Mouse (Mus musculus) forebrain, postnatal 0 days (tissue): ENCODE measurements around the gene Ddx19b. TPM values are rescaled to one million over a fixed set of nuclear protein-coding genes. Genes with fewer than 3 reads are reported as not detected.
"Not testable (repeated sequence)": the region's sequence is repeated elsewhere in the genome, so short reads cannot be mapped to it uniquely, and the experiment has no call there.

Experiments used
- ATAC-seq: fragments of 200-750 bp; cut with Nextera tagmentation; 2 replicates; pipeline ENCODE4 v1.8.0; 2017; ENCODE audit warnings: mild to moderate bottlenecking, moderate library complexity
- DNase-seq: peaks from one replicate; pipeline ENCODE4 v3.0.0-alpha.2; 2015
- H3K27ac ChIP-seq: fragments of 300-500 bp; sonication (generic); 2 replicates; pipeline ENCODE4 v1.5.1; 2014; ENCODE audit warnings: low read depth, mild to moderate bottlenecking, antibody characterized with exemption, low read length, moderate library complexity, mixed read lengths
- H3K27me3 ChIP-seq: fragments of 300-500 bp; sonication (generic); 2 replicates; pipeline ENCODE4 v1.6.1; 2014; ENCODE audit warnings: mild to moderate bottlenecking, low read length, mixed read lengths; ENCODE audit not compliant: insufficient read depth
- H3K36me3 ChIP-seq: fragments of 300-500 bp; sonication (generic); 2 replicates; pipeline ENCODE4 v1.6.1; 2014; ENCODE audit warnings: mild to moderate bottlenecking, moderate library complexity; ENCODE audit not compliant: insufficient read depth
- H3K4me1 ChIP-seq: fragments of 300-500 bp; sonication (generic); 2 replicates; pipeline ENCODE4 v1.6.1; 2014; ENCODE audit warnings: antibody characterized with exemption; ENCODE audit not compliant: insufficient read depth
- H3K4me2 ChIP-seq: fragments of 300-500 bp; sonication (generic); 2 replicates; pipeline ENCODE4 v1.6.1; 2014; ENCODE audit warnings: low read depth, mild to moderate bottlenecking, moderate library complexity
- H3K4me3 ChIP-seq: fragments of 300-500 bp; sonication (generic); 2 replicates; pipeline ENCODE4 v1.5.1; 2014; ENCODE audit warnings: low read depth, low read length, mixed read lengths
- H3K9ac ChIP-seq: fragments of 300-500 bp; sonication (generic); 2 replicates; pipeline ENCODE4 v1.6.1; 2014; ENCODE audit warnings: mild to moderate bottlenecking
- H3K9me3 ChIP-seq: fragments of 300-500 bp; sonication (generic); 2 replicates; pipeline ENCODE4 v1.6.1; 2016; ENCODE audit warnings: low read length
- CTCF ChIP-seq: sonication (generic); IDR thresholded peaks from 2 replicates; pipeline ENCODE4 v1.5.1; 2016; ENCODE audit warnings: antibody characterized with exemption, control low read depth, low read depth
- WGBS: fragments of 180-500 bp; shearing (Covaris S2); extraction: QIAGEN DNeasy Blood & Tissue Kit; methylation state at CpG from one replicate; pipeline ENCODE4 v1.1.7; 2014; 5-methylcytosine and 5-hydroxymethylcytosine counted together
- polyA plus RNA-seq: library from polyadenylated mRNA; unstranded; fragments of >200 nt; fragmentation: Nextera tagmentation; extraction: Ambion mirVana; gene quantifications from 2 replicates; pipeline ENCODE4 v1.2.1, GENCODE M21; 2015
- total RNA-seq: library from RNA; depleted of rRNA; stranded (reverse); fragments of >200 nt; gene quantifications from 2 replicates; pipeline ENCODE4 v1.2.3, GENCODE M21; 2014

The Ddx19b gene
- total and polyA plus RNA-seq, 2 experiments from 2014 or later, result 5.5 to 16.8 TPM

GRCm38 (mm10) chr8:110997547-110998531 is 33.7 kb downstream of the Ddx19b start, which contains the start of gene Ddx19a:
Gene Ddx19a (minus strand): TSS chr8:110997800.
- TF ChIP-seq CTCF, result peak; percentile 55
- H3K27ac ChIP-seq, result peak within 1 kb of the TSS; percentile 64
- peak within 1 kb of the TSS; percentile 78 for H3K9ac ChIP-seq
- no peaks in the 10 kb centered on the region for H3K27me3 ChIP-seq
- H3K4me3 ChIP-seq, result peak within 1 kb of the TSS; percentile 94
- 4% methylated on average over 58 of the region's 58 CpGs for WGBS
- DNase-seq (peak; percentile 93), ATAC-seq (peak; percentile 99)
- H3K4me1 ChIP-seq, result 0 out of 2 replicates have a peak, but pooled peaks cover 5% of the 10 kb centered on the region
- H3K36me3 ChIP-seq, result peaks cover 6% of the 10 kb centered on the region; the same call in 1 of the 2 replicates
- H3K4me2 ChIP-seq, result peak within 1 kb of the TSS; percentile 62
- no peaks in the 10 kb centered on the region for H3K9me3 ChIP-seq

GRCm38 (mm10) chr8:110996641-110997430 is 34.7 kb downstream of the Ddx19b start:
- Histone ChIP-seq H3K9ac (peak overlapping the region; percentile 78), H3K9me3 (no peaks in the 10 kb centered on the region), H3K36me3 (peaks cover 13% of the 10 kb centered on the region), H3K27me3 (no peaks in the 10 kb centered on the region), H3K4me3 (peak overlapping the region; percentile 94), H3K4me1 (0 out of 2 replicates have a peak, but pooled peaks cover 5% of the 10 kb centered on the region), H3K4me2 (peak overlapping the region; percentile 62), H3K27ac (peak overlapping the region; percentile 64)
- 35% methylated on average over 16 of the region's 16 CpGs for WGBS
- ATAC-seq, result no peak
- DNase-seq, result no peak
- no peak for TF ChIP-seq CTCF

DNA sequence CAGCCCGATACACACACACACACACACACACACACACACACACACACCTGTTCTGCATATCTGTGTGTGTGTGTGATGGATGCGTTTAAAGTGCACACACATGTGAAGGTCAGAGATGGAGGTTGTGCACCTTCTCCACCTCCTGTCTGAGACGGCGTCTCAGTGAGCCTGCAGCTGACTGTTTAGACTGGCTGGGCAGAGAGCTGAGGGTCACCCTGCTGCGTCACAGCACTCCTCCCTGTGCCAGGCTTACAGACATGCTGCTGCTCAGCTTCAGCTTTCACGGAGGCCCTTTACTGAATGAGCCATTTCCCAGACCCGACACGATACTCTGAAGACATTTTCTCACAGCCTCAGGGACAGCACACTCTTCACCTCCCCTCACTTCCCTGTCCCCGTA is 41.5 kb downstream of the Ddx19b start:
- Histone ChIP-seq H3K4me2 (no peak overlapping the region), H3K9ac (no peak overlapping the region), H3K4me3 (no peak overlapping the region), H3K9me3 (no peaks in the 10 kb centered on the region), H3K27me3 (no peaks in the 10 kb centered on the region), H3K27ac (no peak overlapping the region), H3K36me3 (peaks cover 63% of the 10 kb centered on the region), H3K4me1 (no peaks in the 10 kb centered on the region)
- 88% methylated on average over 9 of the region's 9 CpGs for whole genome bisulfite sequencing
- no peak for DNase-seq
- no peak for TF ChIP-seq CTCF
- no peak for ATAC-seq

DNA sequence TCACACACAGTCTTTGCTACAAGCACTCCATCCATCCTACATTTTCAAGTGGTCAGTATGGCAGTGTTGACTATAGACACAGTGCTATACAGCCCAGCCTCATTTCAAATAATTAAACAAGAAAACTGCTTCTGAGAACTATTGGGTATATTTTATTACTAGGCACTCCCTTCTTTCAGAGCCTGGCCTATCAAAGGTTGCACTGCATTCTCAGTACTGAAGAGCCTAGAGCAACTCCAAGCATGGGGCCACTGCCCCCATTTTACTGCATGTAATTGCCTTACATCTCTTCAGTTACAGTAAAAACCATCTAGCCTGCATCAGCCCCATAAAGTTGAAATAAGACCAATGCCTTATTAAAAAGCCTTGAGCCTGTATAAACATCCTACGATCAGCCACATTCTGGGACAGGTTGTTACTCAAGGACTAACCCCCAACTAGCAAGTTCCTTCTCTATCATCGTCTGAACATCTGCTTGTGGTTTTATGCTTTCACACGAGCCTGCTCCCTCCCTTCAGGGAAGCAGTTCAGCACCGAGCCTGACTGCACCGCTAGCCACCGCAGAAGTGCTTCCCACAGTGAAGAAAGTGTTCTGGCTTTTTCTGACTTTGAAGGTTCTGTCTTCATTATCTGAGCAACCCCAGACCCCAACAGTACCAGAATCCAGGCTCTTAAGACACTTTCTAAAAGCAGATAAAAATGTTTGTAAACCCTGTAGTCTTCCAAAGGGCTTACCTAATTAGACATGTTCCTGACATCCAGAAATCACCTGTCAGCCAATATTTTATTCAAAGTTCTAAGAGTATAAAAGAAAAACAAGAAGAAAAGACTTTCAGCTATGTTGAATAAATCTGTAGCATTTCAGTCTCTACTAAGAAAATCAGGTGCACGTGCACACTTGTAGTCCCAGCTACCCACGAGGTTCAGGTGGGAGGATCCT is 43.5 kb downstream of the Ddx19b start:
- no peak for ATAC-seq
- no peak for TF ChIP-seq CTCF
- Histone ChIP-seq H3K4me2 (no peak overlapping the region), H3K9me3 (no peaks in the 10 kb centered on the region), H3K27ac (no peak overlapping the region), H3K4me1 (no peaks in the 10 kb centered on the region), H3K27me3 (no peaks in the 10 kb centered on the region), H3K4me3 (no peak overlapping the region), H3K9ac (no peak overlapping the region), H3K36me3 (peaks cover 77% of the 10 kb centered on the region)
- no peak for DNase-seq
- WGBS, result 90% methylated on average over 8 of the region's 8 CpGs

DNA sequence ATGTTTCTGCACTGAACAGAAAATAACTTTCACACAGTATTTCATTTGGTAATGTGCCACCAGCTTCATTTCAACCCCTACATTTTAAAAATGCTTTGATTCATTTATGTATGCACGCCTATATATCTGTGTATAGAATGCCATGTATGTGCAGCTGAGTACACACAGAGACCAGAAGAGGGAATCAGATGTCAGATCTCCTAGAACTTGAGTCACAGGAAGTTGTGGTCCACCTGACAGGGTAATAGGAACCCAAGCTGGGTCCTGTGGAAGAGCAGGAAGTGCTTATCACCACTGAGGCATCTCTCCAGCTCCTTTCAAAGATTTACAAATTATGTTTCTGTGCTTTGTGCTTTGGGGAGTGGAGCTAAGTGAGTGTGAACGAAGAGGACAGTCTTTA is 50.2 kb downstream of the Ddx19b start:
- no peak overlapping the region for H3K9ac ChIP-seq
- TF ChIP-seq CTCF, result no peak
- peaks cover 68% of the 10 kb centered on the region for H3K36me3 ChIP-seq
- H3K4me2 ChIP-seq, result no peak overlapping the region
- ATAC-seq, result no peak
- no peak overlapping the region for H3K27ac ChIP-seq
- 99% methylated on average over 2 of the region's 2 CpGs for WGBS
- no peak for DNase-seq
- no peaks in the 10 kb centered on the region for H3K9me3 ChIP-seq
- no peaks in the 10 kb centered on the region for H3K4me1 ChIP-seq
- no peaks in the 10 kb centered on the region for H3K27me3 ChIP-seq
- no peak overlapping the region for H3K4me3 ChIP-seq

GRCm38 (mm10) chr8:110977987-110978386 is 53.6 kb downstream of the Ddx19b start:
- not testable (repeated sequence) for H3K4me3 ChIP-seq, H3K4me2 ChIP-seq, H3K27me3 ChIP-seq, H3K9me3 ChIP-seq, DNase-seq, H3K9ac ChIP-seq, H3K4me1 ChIP-seq, ATAC-seq, H3K27ac ChIP-seq
- H3K36me3 ChIP-seq, result peaks cover 59% of the 10 kb centered on the region
- WGBS, result 90% methylated on average over 2 of the region's 2 CpGs

DNA sequence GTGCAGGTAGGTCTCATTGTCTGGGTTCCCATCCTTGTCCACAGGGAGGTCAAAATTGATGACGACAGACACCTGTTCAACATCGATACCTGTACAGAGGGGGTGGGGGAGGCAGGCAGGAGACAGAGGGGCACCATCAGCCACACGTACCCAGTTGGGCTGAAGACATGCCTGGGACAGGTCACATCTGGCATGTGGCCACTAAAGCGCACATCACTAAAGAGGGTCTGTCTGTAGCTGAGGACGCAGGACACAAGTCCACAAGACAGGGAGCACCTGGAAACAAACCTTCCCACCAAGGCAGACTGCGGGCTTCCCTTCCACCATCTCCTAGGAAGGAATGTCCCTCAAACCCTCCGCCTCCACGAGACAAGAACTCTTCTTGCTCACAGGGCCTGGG is 55.0 kb downstream of the Ddx19b start:
- peaks cover 50% of the 10 kb centered on the region for H3K36me3 ChIP-seq
- not testable (repeated sequence) for H3K27me3 ChIP-seq, H3K27ac ChIP-seq, DNase-seq, H3K9ac ChIP-seq, H3K9me3 ChIP-seq, H3K4me2 ChIP-seq, H3K4me3 ChIP-seq, ATAC-seq, H3K4me1 ChIP-seq
- WGBS, result 96% methylated on average over 8 of the region's 8 CpGs
